Mouse (Mus musculus): ENCODE results near the gene Olfr203.
"Not testable (repeated sequence)": the region's sequence is repeated elsewhere in the genome, so short reads cannot be mapped to it uniquely, and the experiment has no call there.

GRCm38 (mm10) chr16:59269097-59269496 lies 29.6 kb upstream of the Olfr203 start:
- not testable (repeated sequence) for TF ChIP-seq NELFE (IDR thresholded peaks at IDR 0.05; ENCODE audit: low read depth, low read length); CTCF (IDR thresholded peaks at IDR 0.05 in 2 of 3, conservative IDR thresholded peaks at IDR 0.05 in 1 of 3; ENCODE audit: control insufficient read depth in 1 of 3, insufficient read depth in 1 of 3, low read depth in 2 of 3, low read length in 3 of 3, poor library complexity in 1 of 3, severe bottlenecking in 1 of 3); MYB (IDR thresholded peaks at IDR 0.05; ENCODE audit: low read depth, low read length); CHD1 (IDR thresholded peaks at IDR 0.05; ENCODE audit: low read depth, low read length); ZMIZ1 (IDR thresholded peaks at IDR 0.05; ENCODE audit: low read depth, low read length); MAX (IDR thresholded peaks at IDR 0.05; ENCODE audit: low read length); HCFC1 (IDR thresholded peaks at IDR 0.05; ENCODE audit: low read depth, low read length); E2F4 (IDR thresholded peaks at IDR 0.05; ENCODE audit: borderline replicate concordance, low read depth, low read length); ZNF384 (IDR thresholded peaks at IDR 0.05; ENCODE audit: low read depth, low read length); MAZ (IDR thresholded peaks at IDR 0.05; ENCODE audit: low read depth, low read length); MEF2A (IDR thresholded peaks at IDR 0.05; ENCODE audit: extremely low read depth, insufficient replicate concordance, low read depth, low read length, poor library complexity, severe bottlenecking); MXI1 (IDR thresholded peaks at IDR 0.05; ENCODE audit: low read depth, low read length); UBTF (IDR thresholded peaks at IDR 0.05; ENCODE audit: borderline replicate concordance, insufficient read depth, low read depth, low read length); USF2 (IDR thresholded peaks at IDR 0.05; ENCODE audit: borderline replicate concordance in 1 of 2, insufficient read depth in 1 of 2, low read depth in 1 of 2, low read length in 2 of 2)

Data from MEL (cell line).